Mouse (Mus musculus): ENCODE data around the gene Gm5538. TPM values are rescaled to one million over a fixed set of nuclear protein-coding genes. Genes with fewer than 3 reads are reported as not detected.

Gene Gm5538
- polyA plus RNA-seq (2016; fragmentation: Nextera tagmentation; extraction: Ambion mirVana): not detected in 2 replicates

DNA sequence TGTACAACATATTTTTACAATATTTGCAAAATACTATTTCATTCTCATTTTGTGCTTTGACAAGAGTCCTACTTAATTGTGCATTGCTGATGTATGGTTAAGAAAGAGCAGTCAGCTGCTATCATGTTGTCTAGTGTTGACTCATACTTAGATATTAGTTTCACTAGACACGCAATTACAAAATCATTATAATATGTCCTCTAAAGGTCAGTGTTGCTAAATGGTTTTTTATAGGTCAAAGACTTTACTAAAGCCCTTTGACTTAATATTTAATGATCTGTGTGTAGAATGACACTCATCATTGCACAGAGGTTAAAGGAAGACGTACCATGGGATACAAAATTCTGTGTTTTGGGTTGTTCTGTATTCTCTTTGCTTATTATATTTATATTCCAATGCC is at the start of gene Gm5538:
Gm5538 (plus strand) TSS at position 301 of the 400 bp plus-strand sequence.
- Histone ChIP-seq H3K36me3 (replicated peaks) (no peaks in the 10 kb centered on the region), H3K27me3 (ENCODE audit: poor library complexity, severe bottlenecking) (no peaks in the 10 kb centered on the region), H3K4me1 (no peaks in the 10 kb centered on the region), H3K27ac (no peak within 1 kb of the TSS), H3K4me3 (no peak within 1 kb of the TSS), H3K9me3 (no peaks in the 10 kb centered on the region)
- WGBS: 87% methylated on average over 2 of the region's 2 CpGs
- DNase-seq (ENCODE audit: extremely low spot score, low spot score): no peak

DNA sequence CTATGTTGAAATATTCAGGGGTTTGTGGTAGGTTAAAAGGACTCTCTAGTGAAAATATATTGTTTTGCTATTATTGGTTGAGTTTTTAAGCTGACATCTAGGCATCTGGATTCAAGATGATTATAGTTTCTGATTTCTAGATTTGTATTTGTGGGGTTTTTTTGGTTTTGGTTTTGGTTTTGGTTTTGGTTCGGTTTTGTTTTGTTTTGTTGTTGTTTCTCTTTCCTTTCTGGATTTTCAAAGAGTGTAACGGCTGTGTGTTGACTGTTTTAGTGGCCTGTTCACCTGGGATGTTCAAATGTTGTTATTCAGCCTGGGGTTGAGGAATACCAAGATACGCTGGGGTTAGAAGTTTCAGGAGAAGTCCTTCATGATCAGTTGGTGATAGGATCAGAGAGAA is 32.2 kb upstream of the Gm5538 start:
- WGBS: 88% methylated on average over 3 of the region's 3 CpGs
- Histone ChIP-seq H3K9me3 (no peaks in the 10 kb centered on the region; the same call in 1 of the 2 replicates), H3K4me1 (no peaks in the 10 kb centered on the region), H3K27me3 (ENCODE audit: poor library complexity, severe bottlenecking) (no peaks in the 10 kb centered on the region), H3K36me3 (replicated peaks) (no peaks in the 10 kb centered on the region), H3K27ac (no peak overlapping the region), H3K4me3 (no peak overlapping the region)
- DNase-seq (ENCODE audit: extremely low spot score, low spot score): no peak

DNA sequence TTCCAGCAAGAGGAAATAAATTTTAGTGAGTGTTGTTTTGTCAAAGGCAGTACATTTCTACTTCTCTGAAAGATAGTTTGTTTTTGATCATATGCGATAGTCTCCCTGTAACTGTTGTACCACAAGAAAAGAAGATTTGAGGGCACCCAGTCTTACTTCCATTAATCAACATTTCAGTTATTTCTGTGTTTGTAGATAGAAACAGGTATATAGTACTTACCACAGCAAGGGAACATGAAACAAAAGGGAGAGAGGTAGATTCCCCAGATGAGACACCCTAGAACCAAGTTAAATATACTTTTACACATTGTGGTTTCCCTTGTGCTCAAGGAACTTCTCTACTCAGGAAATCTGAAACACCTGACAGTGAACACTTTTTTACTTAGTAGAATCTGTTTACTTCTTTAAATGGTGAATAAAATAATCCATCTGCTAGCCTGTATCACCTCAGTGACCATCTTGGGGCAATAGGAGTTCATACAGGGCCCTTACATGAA is 26.9 kb upstream of the Gm5538 start:
- no peaks in the 10 kb centered on the region for H3K27me3 ChIP-seq (ENCODE audit: poor library complexity, severe bottlenecking)
- DNase-seq (ENCODE audit: extremely low spot score, low spot score): no peak
- no peak overlapping the region for H3K4me3 ChIP-seq
- H3K36me3 ChIP-seq (replicated peaks): no peaks in the 10 kb centered on the region
- WGBS: 98% methylated on average over 1 of the region's 1 CpGs
- no peaks in the 10 kb centered on the region for H3K4me1 ChIP-seq
- no peak overlapping the region for H3K27ac ChIP-seq
- no peaks in the 10 kb centered on the region for H3K9me3 ChIP-seq

DNA sequence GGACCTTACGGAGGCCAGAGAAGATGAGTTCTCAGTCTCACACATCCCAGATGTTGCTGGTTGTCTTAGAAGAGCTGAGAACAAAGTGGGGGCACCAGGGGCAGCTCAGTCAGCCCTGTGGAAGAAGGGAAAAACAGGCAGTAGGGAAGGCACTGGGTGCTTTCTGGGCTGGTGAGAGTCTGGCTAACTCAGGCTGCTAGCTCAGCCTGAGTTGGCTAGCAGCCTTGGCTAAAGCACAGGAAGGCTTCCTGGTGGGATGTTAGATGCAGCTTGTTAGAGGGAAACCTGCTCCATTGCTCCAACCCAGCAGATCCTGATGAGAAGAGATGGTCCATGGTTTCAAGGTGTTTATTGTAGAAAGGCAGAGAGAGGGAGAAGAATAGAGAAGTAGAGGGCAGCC is 10.3 kb downstream of the Gm5538 start:
- no peak overlapping the region for H3K4me3 ChIP-seq
- WGBS: 88% methylated on average over 1 of the region's 1 CpGs
- H3K4me1 ChIP-seq: no peaks in the 10 kb centered on the region
- no peaks in the 10 kb centered on the region for H3K27me3 ChIP-seq (ENCODE audit: poor library complexity, severe bottlenecking)
- no peaks in the 10 kb centered on the region for H3K9me3 ChIP-seq
- H3K27ac ChIP-seq: no peak overlapping the region
- no peaks in the 10 kb centered on the region for H3K36me3 ChIP-seq (replicated peaks)
- no peak for DNase-seq (ENCODE audit: extremely low spot score, low spot score)

DNA sequence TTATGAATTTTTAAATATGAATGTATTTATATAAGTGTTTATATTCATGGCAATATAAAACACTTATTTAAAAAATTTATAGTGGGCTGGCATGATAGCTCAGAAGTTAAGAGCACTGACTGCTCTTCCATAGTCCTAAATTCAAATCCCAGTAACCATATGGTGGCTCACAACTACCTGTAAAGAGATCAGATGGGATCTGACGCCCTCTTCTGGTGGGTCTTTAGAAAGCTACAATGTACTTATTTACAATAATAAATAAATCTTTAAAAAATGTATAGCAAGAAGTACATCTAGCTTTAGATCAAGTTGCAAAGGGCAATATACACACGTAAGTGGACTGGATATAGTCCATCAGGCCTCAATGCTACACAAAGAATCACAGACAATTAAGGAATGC is 14.6 kb downstream of the Gm5538 start:
- Histone ChIP-seq H3K36me3 (replicated peaks) (no peaks in the 10 kb centered on the region), H3K27ac (no peak overlapping the region), H3K27me3 (ENCODE audit: poor library complexity, severe bottlenecking) (no peaks in the 10 kb centered on the region), H3K9me3 (no peaks in the 10 kb centered on the region), H3K4me1 (no peaks in the 10 kb centered on the region), H3K4me3 (no peak overlapping the region)
- no peak for DNase-seq (ENCODE audit: extremely low spot score, low spot score)
- 18% methylated on average over 2 of the region's 2 CpGs for WGBS

Other genes with a start within 250 kb of the Gm5538 start
- not detected in 2 replicates for gene Gm8298, start 131.3 kb downstream of the Gm5538 start, polyA plus RNA-seq (2016; fragmentation: Nextera tagmentation; extraction: Ambion mirVana)
- not detected in 2 replicates for gene C130079G13Rik, start 195.4 kb downstream of the Gm5538 start, polyA plus RNA-seq (2016; fragmentation: Nextera tagmentation; extraction: Ambion mirVana)